Mouse (Mus musculus): ENCODE results near the gene Lrrc45. TPM values are rescaled to one million over a fixed set of nuclear protein-coding genes. Genes with fewer than 3 reads are reported as not detected.

Lrrc45 gene
- polyA plus RNA-seq, 1 experiment: 33.5 TPM

DNA sequence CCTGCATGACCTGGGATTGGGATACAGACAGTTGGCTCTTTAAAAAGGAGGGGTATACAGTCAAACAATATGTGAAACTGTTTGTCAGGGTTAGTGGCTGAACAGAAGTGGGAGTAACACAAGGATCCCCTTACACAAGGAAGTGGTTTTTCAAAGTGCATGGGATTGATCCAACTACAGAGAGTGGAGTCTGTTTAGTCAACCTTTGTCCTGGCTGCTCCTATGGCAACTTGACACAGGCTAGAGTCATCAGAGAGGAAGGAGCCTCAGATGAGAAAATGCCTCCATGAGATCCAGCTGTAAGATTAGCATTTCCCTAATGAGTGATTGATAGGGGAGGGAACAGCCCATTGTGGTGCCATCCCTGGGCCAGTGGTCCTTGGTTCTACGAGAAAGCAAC, 54.5 kb downstream of the Lrrc45 start:
- H3K36me3 ChIP-seq (ENCODE audit: control insufficient read depth, insufficient read depth, low read length): no peaks in the 10 kb centered on the region
- WGBS: 77% methylated on average over 1 of the region's 1 CpGs
- DNase-seq (ENCODE audit: low read depth in 1 of 2, low spot score in 2 of 2): no peak
- H3K27ac ChIP-seq (ENCODE audit: insufficient read depth, low read length): no peak overlapping the region
- no peak overlapping the region for H3K4me3 ChIP-seq (ENCODE audit: extremely low read depth, insufficient read depth, insufficient read length)
- TF ChIP-seq CTCF (IDR thresholded peaks at IDR 0.05; ENCODE audit: extremely low read depth, insufficient read depth, insufficient read length, insufficient replicate concordance) (no peak), POLR2A (IDR thresholded peaks at IDR 0.05; ENCODE audit: low read depth, low read length) (no peak)
- H3K4me1 ChIP-seq (ENCODE audit: control insufficient read depth, insufficient read depth, insufficient read length): 0 out of 2 replicates have a peak, but pooled peaks cover 3% of the 10 kb centered on the region
- no peaks in the 10 kb centered on the region for H3K27me3 ChIP-seq (ENCODE audit: control insufficient read depth, insufficient read depth, low read length)

Other genes starting within 250 kb of the Lrrc45 start
- 13.2 and 14.4 TPM in 2 replicates for gene Arl16, start 246.3 kb upstream of the Lrrc45 start, polyA plus RNA-seq (2012; rRNA removed)
- 55.1 and 55.7 TPM in 2 replicates for gene Mrpl12, start 229.3 kb upstream of the Lrrc45 start, polyA plus RNA-seq (2012; rRNA removed)
- gene Slc25a10, start 222.1 kb upstream of the Lrrc45 start, polyA plus RNA-seq (2012; rRNA removed): 36.5 and 48.1 TPM in 2 replicates
- gene Gcgr, start 183.2 kb upstream of the Lrrc45 start, polyA plus RNA-seq (2012; rRNA removed): 0.30 and 0.36 TPM in 2 replicates
- 79.9 and 99.4 TPM in 2 replicates for gene Mcrip1, start 164.2 kb upstream of the Lrrc45 start, polyA plus RNA-seq (2012; rRNA removed)
- gene Ppp1r27, start 162.8 kb upstream of the Lrrc45 start, polyA plus RNA-seq (2012; rRNA removed): not detected in 2 replicates
- 76.8 and 79.2 TPM in 2 replicates for gene P4hb, start 140.7 kb upstream of the Lrrc45 start, polyA plus RNA-seq (2012; rRNA removed)
- gene Arhgdia, start 132.3 kb upstream of the Lrrc45 start, polyA plus RNA-seq (2012; rRNA removed): 620 and 856 TPM in 2 replicates
- gene Alyref, start 115.6 kb upstream of the Lrrc45 start, polyA plus RNA-seq (2012; rRNA removed): 22.1 and 27.2 TPM in 2 replicates
- 80.1 and 101 TPM in 2 replicates for gene Anapc11, start 115.5 kb upstream of the Lrrc45 start, polyA plus RNA-seq (2012; rRNA removed)
- gene Npb, start 105.4 kb upstream of the Lrrc45 start, polyA plus RNA-seq (2012; rRNA removed): 4.4 and 5.5 TPM in 2 replicates
- 139 and 165 TPM in 2 replicates for gene Pcyt2, start 96.0 kb upstream of the Lrrc45 start, polyA plus RNA-seq (2012; rRNA removed)
- 119 and 139 TPM in 2 replicates for gene Sirt7, start 88.7 kb upstream of the Lrrc45 start, polyA plus RNA-seq (2012; rRNA removed)
- 29.9 and 31.3 TPM in 2 replicates for gene Mafg, start 80.3 kb upstream of the Lrrc45 start, polyA plus RNA-seq (2012; rRNA removed)
- 7.5 and 8.7 TPM in 2 replicates for gene Pycr1, start 70.2 kb upstream of the Lrrc45 start, polyA plus RNA-seq (2012; rRNA removed)
- 0.83 and 1.5 TPM in 2 replicates for gene Myadml2, start 65.8 kb upstream of the Lrrc45 start, polyA plus RNA-seq (2012; rRNA removed)
- gene Notum, start 52.8 kb upstream of the Lrrc45 start, polyA plus RNA-seq (2012; rRNA removed): 0.08 and 0.38 TPM in 2 replicates
- 84.5 and 89.1 TPM in 2 replicates for gene Aspscr1, start 41.0 kb upstream of the Lrrc45 start, polyA plus RNA-seq (2012; rRNA removed)
- gene Cenpx, start 187 bp upstream of the Lrrc45 start, polyA plus RNA-seq (2012; rRNA removed): 44.1 and 52.2 TPM in 2 replicates
- gene Rac3, start 7.5 kb downstream of the Lrrc45 start, polyA plus RNA-seq (2012; rRNA removed): 3.0 and 4.9 TPM in 2 replicates
- 39.1 and 49.3 TPM in 2 replicates for gene Dcxr, start 13.4 kb downstream of the Lrrc45 start, polyA plus RNA-seq (2012; rRNA removed)
- gene Cbr2, start 18.2 kb downstream of the Lrrc45 start, polyA plus RNA-seq (2012; rRNA removed): 5.3 and 5.8 TPM in 2 replicates
- 0.67 and 0.84 TPM in 2 replicates for gene Hmga1b, start 48.9 kb downstream of the Lrrc45 start, polyA plus RNA-seq (2012; rRNA removed)
- gene Rfng, start 70.3 kb downstream of the Lrrc45 start, polyA plus RNA-seq (2012; rRNA removed): 27.5 and 32.9 TPM in 2 replicates
- gene Gps1, start 70.3 kb downstream of the Lrrc45 start, polyA plus RNA-seq (2012; rRNA removed): 84.9 and 88.9 TPM in 2 replicates
- gene Dus1l, start 82.5 kb downstream of the Lrrc45 start, polyA plus RNA-seq (2012; rRNA removed): 35.0 and 39.4 TPM in 2 replicates
- 151 and 179 TPM in 2 replicates for gene Fasn, start 110.6 kb downstream of the Lrrc45 start, polyA plus RNA-seq (2012; rRNA removed)
- 0.47 and 0.78 TPM in 2 replicates for gene Ccdc57, start 218.9 kb downstream of the Lrrc45 start, polyA plus RNA-seq (2012; rRNA removed)
- 16.1 and 23.1 TPM in 2 replicates for gene Slc16a3, start 234.6 kb downstream of the Lrrc45 start, polyA plus RNA-seq (2012; rRNA removed)

All from spleen, adult 2 months (tissue).